8 mouse cellular contexts compared by ENCODE assay signal in genomic region chr9:119970763-119971656, GRCm38 (mm10). TPM values are rescaled to one million over a fixed set of nuclear protein-coding genes. Genes with fewer than 3 reads are reported as not detected.
DNase-seq lines count a peak whose midpoint lies in the region; ATAC-seq lines count a peak whose summit lies in the region.

No protein-coding gene starts in this region.

- H3K9ac ChIP-seq in kidney, embryonic 14.5 days (ENCODE audit: low read depth, low read length) = no peak overlapping the region
- H3K9ac ChIP-seq in kidney, embryonic 15.5 days = no peak overlapping the region; the same call in 1 of the 2 replicates
- H3K9ac ChIP-seq in neural tube, embryonic 14.5 days (replicated peaks; ENCODE audit: low read depth, low read length) = no peak overlapping the region

- H3K9me3 ChIP-seq in kidney, embryonic 14.5 days (ENCODE audit: control insufficient read depth, low read length) = no peaks in the 10 kb centered on the region
- H3K9me3 ChIP-seq in kidney, embryonic 15.5 days (replicated peaks) = no peaks in the 10 kb centered on the region
- no peaks in the 10 kb centered on the region for H3K9me3 ChIP-seq in neural tube, embryonic 14.5 days (ENCODE audit: control insufficient read depth, low read length)

- 79% methylated on average over 7 of the region's 7 CpGs for WGBS in kidney, embryonic 14.5 days
- 77% methylated on average over 7 of the region's 7 CpGs for WGBS in kidney, embryonic 15.5 days
- whole genome bisulfite sequencing in neural tube, embryonic 14.5 days = 69% methylated on average over 7 of the region's 7 CpGs

- H3K27me3 ChIP-seq in kidney, embryonic 14.5 days (ENCODE audit: control insufficient read depth, insufficient read depth, low read length) = no peaks in the 10 kb centered on the region
- H3K27me3 ChIP-seq in kidney, embryonic 15.5 days = no peaks in the 10 kb centered on the region
- no peaks in the 10 kb centered on the region for H3K27me3 ChIP-seq in neural tube, embryonic 14.5 days (ENCODE audit: control insufficient read depth, insufficient read depth, low read length)

- H3K36me3 ChIP-seq in kidney, embryonic 14.5 days (ENCODE audit: control insufficient read depth, insufficient read depth, low read length) = peaks cover 35% of the 10 kb centered on the region
- peaks cover 41% of the 10 kb centered on the region for H3K36me3 ChIP-seq in kidney, embryonic 15.5 days
- no peaks in the 10 kb centered on the region for H3K36me3 ChIP-seq in neural tube, embryonic 14.5 days (ENCODE audit: control insufficient read depth, insufficient read depth, low read length)

- peaks cover 5% of the 10 kb centered on the region; the same call in 1 of the 2 replicates for H3K4me1 ChIP-seq in kidney, embryonic 14.5 days (ENCODE audit: control insufficient read depth, insufficient read depth, low read length)
- peaks cover 19% of the 10 kb centered on the region for H3K4me1 ChIP-seq in kidney, embryonic 15.5 days
- H3K4me1 ChIP-seq in neural tube, embryonic 14.5 days (ENCODE audit: control insufficient read depth, insufficient read depth, low read length) = peaks cover 9% of the 10 kb centered on the region

- DNase-seq in kidney, adult 11 months = peak; percentile 61
- DNase-seq in NIH3T3 (ENCODE audit: low read depth) = peak; percentile 77
- DNase-seq in cerebellum, postnatal 4 days (ENCODE audit: low spot score in 2 of 2) = peak; percentile 46 to 85

- no peak overlapping the region for H3K4me3 ChIP-seq in kidney, embryonic 14.5 days (ENCODE audit: low read length)
- no peak overlapping the region for H3K4me3 ChIP-seq in kidney, embryonic 15.5 days (replicated peaks)
- H3K4me3 ChIP-seq in neural tube, embryonic 14.5 days (ENCODE audit: low read depth, low read length) = no peak overlapping the region

- H3K27ac ChIP-seq in kidney, embryonic 14.5 days (ENCODE audit: low read depth, low read length) = no peak overlapping the region
- peak overlapping the region; percentile 10; the same call in 1 of the 2 replicates for H3K27ac ChIP-seq in kidney, embryonic 15.5 days
- no peak overlapping the region; the same call in 1 of the 2 replicates for H3K27ac ChIP-seq in neural tube, embryonic 14.5 days (ENCODE audit: low read depth, low read length)

- no peak for ATAC-seq in kidney, embryonic 14.5 days (ENCODE audit: low FRiP score, low TSS enrichment)
- no peak for ATAC-seq in kidney, embryonic 15.5 days (replicated peaks; ENCODE audit: low FRiP score)
- ATAC-seq in neural tube, embryonic 14.5 days (ENCODE audit: low read depth) = peak; percentile 60; the same call in 1 of the 2 replicates
- ATAC-seq in inflammation-experienced regulatory T-cells, adult 6 months = no peak
- no peak for ATAC-seq in megakaryocyte progenitor cell, adult 5-6 weeks (replicated peaks; ENCODE audit: poor library complexity)

- no peak overlapping the region for H3K4me2 ChIP-seq in kidney, embryonic 14.5 days (replicated peaks; ENCODE audit: low read depth, low read length)
- H3K4me2 ChIP-seq in kidney, embryonic 15.5 days = no peak overlapping the region
- H3K4me2 ChIP-seq in neural tube, embryonic 14.5 days (ENCODE audit: low read depth, low read length) = no peak overlapping the region

RNA-seq across cellular contexts. Expression of gene Csrnp1, which starts 13.4 kb away (rescaled TPM):
- polyA plus RNA-seq in kidney, embryonic 14.5 days (2014; fragmentation: Nextera tagmentation; extraction: Ambion mirVana) = 1.9 and 3.9 TPM in 2 replicates
- 5.6 and 7.1 TPM in 2 replicates for polyA plus RNA-seq in kidney, embryonic 15.5 days (2015; fragmentation: Nextera tagmentation; extraction: Ambion mirVana)
- polyA plus RNA-seq in neural tube, embryonic 14.5 days (2014; fragmentation: Nextera tagmentation; extraction: Ambion mirVana) = 0.20 and 0.75 TPM in 2 replicates
- 10 to 100 TPM; 21.7 to 47.3 (median 39.5) TPM for polyA plus RNA-seq in inflammation-experienced regulatory T-cells, adult 6 months (2017; shearing (Covaris generic))
- total RNA-seq in megakaryocyte progenitor cell, adult 5-6 weeks (2015) = 9.0 and 12.3 TPM in 2 replicates
- total RNA-seq in megakaryocyte progenitor cell, adult 5-6 weeks (2017) = 13.3 and 18.9 TPM in 2 replicates

RNA-seq across cellular contexts. Expression of gene Ttc21a, which starts 33.6 kb away (rescaled TPM):
- polyA plus RNA-seq in kidney, embryonic 14.5 days (2014; fragmentation: Nextera tagmentation; extraction: Ambion mirVana) = 0.06 and 0.19 TPM in 2 replicates
- polyA plus RNA-seq in kidney, embryonic 15.5 days (2015; fragmentation: Nextera tagmentation; extraction: Ambion mirVana) = 0.26 and 0.29 TPM in 2 replicates
- polyA plus RNA-seq in neural tube, embryonic 14.5 days (2014; fragmentation: Nextera tagmentation; extraction: Ambion mirVana) = 0.54 and 0.74 TPM in 2 replicates
- not detected for polyA plus RNA-seq in inflammation-experienced regulatory T-cells, adult 6 months (2017; shearing (Covaris generic))
- total RNA-seq in megakaryocyte progenitor cell, adult 5-6 weeks (2015) = 2.3 and 2.4 TPM in 2 replicates
- 3.4 and 5.7 TPM in 2 replicates for total RNA-seq in megakaryocyte progenitor cell, adult 5-6 weeks (2017)

RNA-seq across cellular contexts. Expression of gene Gorasp1, which starts 33.6 kb away (rescaled TPM):
- 17.8 and 22.1 TPM in 2 replicates for polyA plus RNA-seq in kidney, embryonic 14.5 days (2014; fragmentation: Nextera tagmentation; extraction: Ambion mirVana)
- 27.7 and 29.7 TPM in 2 replicates for polyA plus RNA-seq in kidney, embryonic 15.5 days (2015; fragmentation: Nextera tagmentation; extraction: Ambion mirVana)
- 20.6 and 23.3 TPM in 2 replicates for polyA plus RNA-seq in neural tube, embryonic 14.5 days (2014; fragmentation: Nextera tagmentation; extraction: Ambion mirVana)
- 1 to 10 TPM; 2.9 to 4.8 (median 4.5) TPM for polyA plus RNA-seq in inflammation-experienced regulatory T-cells, adult 6 months (2017; shearing (Covaris generic))
- 7.9 and 8.7 TPM in 2 replicates for total RNA-seq in megakaryocyte progenitor cell, adult 5-6 weeks (2015)
- 5.1 and 7.4 TPM in 2 replicates for total RNA-seq in megakaryocyte progenitor cell, adult 5-6 weeks (2017)

RNA-seq across cellular contexts. Expression of gene Xirp1, which starts 52.4 kb away (rescaled TPM):
- polyA plus RNA-seq in kidney, embryonic 14.5 days (2014; fragmentation: Nextera tagmentation; extraction: Ambion mirVana) = not detected in 2 replicates
- 0.38 and 0.41 TPM in 2 replicates for polyA plus RNA-seq in kidney, embryonic 15.5 days (2015; fragmentation: Nextera tagmentation; extraction: Ambion mirVana)
- polyA plus RNA-seq in neural tube, embryonic 14.5 days (2014; fragmentation: Nextera tagmentation; extraction: Ambion mirVana) = 0.03 TPM in 1 of 2 replicates, not detected in the other
- not detected for polyA plus RNA-seq in inflammation-experienced regulatory T-cells, adult 6 months (2017; shearing (Covaris generic))
- total RNA-seq in megakaryocyte progenitor cell, adult 5-6 weeks (2015) = not detected in 2 replicates
- total RNA-seq in megakaryocyte progenitor cell, adult 5-6 weeks (2017) = not detected in 2 replicates
